Mouse (Mus musculus): ENCODE measurements around the gene Nid1. TPM values are rescaled to one million over a fixed set of nuclear protein-coding genes. Genes with fewer than 3 reads are reported as not detected.

Nid1 gene
- polyA plus RNA-seq, 1 experiment from 2014 or later, result 91.7 TPM

GRCm38 (mm10) chr13:13548431-13549190 is 111.3 kb downstream of the Nid1 start:
- Histone ChIP-seq H3K27me3 (replicated peaks) (no peaks in the 10 kb centered on the region), H3K4me1 (replicated peaks) (peaks cover 19% of the 10 kb centered on the region), H3K4me3 (no peak overlapping the region), H3K27ac (ENCODE audit: poor library complexity, severe bottlenecking) (no peak overlapping the region; the same call in 1 of the 2 replicates), H3K9ac (no peak overlapping the region), H3K36me3 (no peaks in the 10 kb centered on the region), H3K4me2 (no peak overlapping the region), H3K9me3 (replicated peaks) (peaks cover 6% of the 10 kb centered on the region; the same call in 1 of the 2 replicates)
- 73% methylated on average over 6 of the region's 6 CpGs for WGBS
- ATAC-seq (ENCODE audit: insufficient number of reproducible peaks, low FRiP score), result no peak

GRCm38 (mm10) chr13:13549687-13550660 is 112.6 kb downstream of the Nid1 start:
- Histone ChIP-seq H3K4me1 (replicated peaks) (peaks cover 19% of the 10 kb centered on the region), H3K27ac (ENCODE audit: poor library complexity, severe bottlenecking) (peak overlapping the region; percentile 25; the same call in 1 of the 2 replicates), H3K4me2 (no peak overlapping the region), H3K4me3 (no peak overlapping the region), H3K9ac (no peak overlapping the region), H3K36me3 (no peaks in the 10 kb centered on the region), H3K9me3 (replicated peaks) (no peaks in the 10 kb centered on the region), H3K27me3 (replicated peaks) (no peaks in the 10 kb centered on the region)
- ATAC-seq (ENCODE audit: insufficient number of reproducible peaks, low FRiP score), result no peak
- 69% methylated on average over 9 of the region's 9 CpGs for WGBS

- WGBS, result 52% methylated on average over 3 of the region's 3 CpGs
- Histone ChIP-seq H3K4me3 (no peak overlapping the region), H3K4me2 (no peak overlapping the region), H3K9me3 (replicated peaks) (no peaks in the 10 kb centered on the region), H3K27me3 (replicated peaks) (no peaks in the 10 kb centered on the region), H3K36me3 (no peaks in the 10 kb centered on the region), H3K27ac (ENCODE audit: poor library complexity, severe bottlenecking) (no peak overlapping the region), H3K9ac (no peak overlapping the region), H3K4me1 (replicated peaks) (peaks cover 8% of the 10 kb centered on the region)
- no peak for ATAC-seq (ENCODE audit: insufficient number of reproducible peaks, low FRiP score)
These were observed 114.7 kb downstream of the Nid1 start for GRCm38 (mm10) chr13:13552020-13552419.

GRCm38 (mm10) chr13:13553660-13554059 is 116.3 kb downstream of the Nid1 start:
- H3K9me3 ChIP-seq (replicated peaks), result no peaks in the 10 kb centered on the region
- H3K27ac ChIP-seq (ENCODE audit: poor library complexity, severe bottlenecking), result no peak overlapping the region
- 59% methylated on average over 1 of the region's 1 CpGs for WGBS
- H3K4me2 ChIP-seq, result no peak overlapping the region
- no peak overlapping the region for H3K9ac ChIP-seq
- H3K4me1 ChIP-seq (replicated peaks), result peaks cover 8% of the 10 kb centered on the region
- ATAC-seq (ENCODE audit: insufficient number of reproducible peaks, low FRiP score), result no peak
- H3K27me3 ChIP-seq (replicated peaks), result no peaks in the 10 kb centered on the region
- H3K4me3 ChIP-seq, result no peak overlapping the region
- no peaks in the 10 kb centered on the region for H3K36me3 ChIP-seq

- H3K4me3 ChIP-seq, result no peak overlapping the region
- WGBS, result 82% methylated on average over 3 of the region's 3 CpGs
- no peak overlapping the region for H3K9ac ChIP-seq
- no peak overlapping the region for H3K27ac ChIP-seq (ENCODE audit: poor library complexity, severe bottlenecking)
- no peak for ATAC-seq (ENCODE audit: insufficient number of reproducible peaks, low FRiP score)
- H3K4me2 ChIP-seq, result no peak overlapping the region
- no peaks in the 10 kb centered on the region for H3K36me3 ChIP-seq
- H3K4me1 ChIP-seq (replicated peaks), result peaks cover 4% of the 10 kb centered on the region
- H3K9me3 ChIP-seq (replicated peaks), result no peaks in the 10 kb centered on the region
- no peaks in the 10 kb centered on the region for H3K27me3 ChIP-seq (replicated peaks)
These were observed 117.8 kb downstream of the Nid1 start for GRCm38 (mm10) chr13:13555196-13555595.

- Histone ChIP-seq H3K27ac (ENCODE audit: poor library complexity, severe bottlenecking) (no peak overlapping the region), H3K9me3 (replicated peaks) (no peaks in the 10 kb centered on the region), H3K4me3 (no peak overlapping the region), H3K27me3 (replicated peaks) (no peaks in the 10 kb centered on the region), H3K4me1 (replicated peaks) (0 out of 2 replicates have a peak, but pooled peaks cover 2% of the 10 kb centered on the region), H3K36me3 (no peaks in the 10 kb centered on the region), H3K9ac (no peak overlapping the region), H3K4me2 (no peak overlapping the region)
- 78% methylated on average over 5 of the region's 5 CpGs for WGBS
- ATAC-seq (ENCODE audit: insufficient number of reproducible peaks, low FRiP score), result no peak
These were observed 119.8 kb downstream of the Nid1 start for GRCm38 (mm10) chr13:13557001-13557743.

- no peak overlapping the region for H3K27ac ChIP-seq (ENCODE audit: poor library complexity, severe bottlenecking)
- H3K9ac ChIP-seq, result no peak overlapping the region
- H3K4me1 ChIP-seq (replicated peaks), result 0 out of 2 replicates have a peak, but pooled peaks cover 2% of the 10 kb centered on the region
- no peak overlapping the region for H3K4me3 ChIP-seq
- H3K4me2 ChIP-seq, result no peak overlapping the region
- WGBS, result 64% methylated on average over 2 of the region's 2 CpGs
- H3K27me3 ChIP-seq (replicated peaks), result no peaks in the 10 kb centered on the region
- ATAC-seq (ENCODE audit: insufficient number of reproducible peaks, low FRiP score), result no peak
- no peaks in the 10 kb centered on the region for H3K36me3 ChIP-seq
- H3K9me3 ChIP-seq (replicated peaks), result no peaks in the 10 kb centered on the region
These were observed 120.9 kb downstream of the Nid1 start for GRCm38 (mm10) chr13:13558251-13558650.

- H3K4me1 ChIP-seq (replicated peaks), result 0 out of 2 replicates have a peak, but pooled peaks cover 2% of the 10 kb centered on the region
- no peak overlapping the region for H3K4me3 ChIP-seq
- no peaks in the 10 kb centered on the region for H3K9me3 ChIP-seq (replicated peaks)
- no peak overlapping the region for H3K9ac ChIP-seq
- 60% methylated on average over 5 of the region's 5 CpGs for WGBS
- H3K36me3 ChIP-seq, result no peaks in the 10 kb centered on the region
- no peak for ATAC-seq (ENCODE audit: insufficient number of reproducible peaks, low FRiP score)
- no peak overlapping the region for H3K4me2 ChIP-seq
- H3K27me3 ChIP-seq (replicated peaks), result no peaks in the 10 kb centered on the region
- no peak overlapping the region for H3K27ac ChIP-seq (ENCODE audit: poor library complexity, severe bottlenecking)
These were observed 121.5 kb downstream of the Nid1 start for GRCm38 (mm10) chr13:13558900-13559299.

Other genes with a start within 250 kb of the Nid1 start
- 11.0 and 12.5 TPM in 2 replicates for gene Gpr137b, start 43.5 kb upstream of the Nid1 start, polyA plus RNA-seq (2016; fragmentation: Nextera tagmentation; extraction: Ambion mirVana)
- gene Lyst, start 152.8 kb downstream of the Nid1 start, polyA plus RNA-seq (2016; fragmentation: Nextera tagmentation; extraction: Ambion mirVana), result 4.3 and 4.9 TPM in 2 replicates

Data from heart, embryonic 12.5 days (tissue).